In the genomic region with DNA sequence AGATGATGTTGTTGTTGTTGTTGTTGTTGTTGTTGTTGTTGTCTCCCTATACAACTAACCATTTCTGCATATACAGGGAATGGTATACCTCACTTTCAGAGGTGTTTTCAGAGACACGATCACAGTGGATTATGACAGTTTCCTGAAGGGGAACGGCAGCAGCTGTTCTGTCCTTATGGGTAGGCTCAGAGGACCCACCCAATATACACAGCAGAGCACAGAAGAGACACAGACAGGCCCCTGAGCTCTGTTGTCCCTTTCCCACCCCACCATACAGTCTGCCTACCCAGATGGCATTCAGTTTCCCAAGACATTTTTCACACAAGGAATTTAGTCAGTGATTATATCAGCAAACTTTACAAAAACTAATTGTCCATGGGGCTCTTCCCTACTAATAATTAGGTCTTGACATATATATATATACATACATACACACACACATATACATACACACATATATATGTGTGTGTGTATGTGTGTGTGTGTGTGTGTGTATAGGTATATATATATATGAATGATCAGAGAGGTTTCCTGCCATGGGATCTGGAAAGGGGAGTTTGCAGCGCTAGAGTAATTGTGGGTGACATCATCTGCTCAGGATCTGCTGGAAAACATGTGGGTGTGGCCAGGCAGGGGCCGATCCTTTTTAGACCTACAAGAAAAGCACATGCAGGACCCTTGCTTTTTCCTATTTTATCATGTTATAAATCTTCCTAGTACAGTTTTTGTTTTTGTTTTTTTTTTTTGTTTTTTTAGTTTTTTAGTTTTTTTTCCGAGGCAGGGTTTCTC, we compare ENCODE assay signal across 18 mouse cellular contexts. TPM values are rescaled to one million over a fixed set of nuclear protein-coding genes. Genes with fewer than 3 reads are reported as not detected.
A peak's percentile ranks its signal among the peaks of the same experiment; 100 is the strongest.
DNase-seq lines count a peak whose midpoint lies in the region; ATAC-seq and TF ChIP-seq lines count a peak whose summit lies in the region.
"Had no signal": no experiment of that assay in that cellular context is flagged by ENCODE, and none has a peak within 500 bp of the region (broad histone marks: within the 10 kb centered on the region; RNA-seq: fewer than 3 reads in every experiment).

No protein-coding gene starts in this region.

- no peak for TF ChIP-seq CTCF in liver, postnatal 0 days (IDR thresholded peaks at IDR 0.05; ENCODE audit: low read depth)

- peaks cover 12% of the 10 kb centered on the region; the same call in 1 of the 2 replicates for H3K4me1 ChIP-seq in liver, postnatal 0 days (ENCODE audit: insufficient read depth)
- H3K4me1 ChIP-seq: forebrain, embryonic 10.5 days; intestine, embryonic 15.5 days; limb, embryonic 12.5 days; midbrain, embryonic 13.5 days had no signal

- peak; percentile 94 for DNase-seq in heart, adult 11 months
- no peak for DNase-seq in heart, postnatal 14 days
- peak; percentile 38 for DNase-seq in liver
- no peak for DNase-seq in liver, postnatal 0 days
- DNase-seq in heart, postnatal 4 days: peak; percentile 27
- peak; percentile 53 for DNase-seq in thymus, postnatal 14 days
- DNase-seq in cerebellum, adult 9-11 months: no peak
- no peak for DNase-seq in cerebellum, postnatal 14 days
- DNase-seq: cerebellum, adult 11 months; gastrocnemius, postnatal 36 days; kidney, postnatal 36 days had no signal

- no peaks in the 10 kb centered on the region for H3K9me3 ChIP-seq in liver, postnatal 0 days (ENCODE audit: low read length)
- H3K9me3 ChIP-seq: embryonic facial prominence, embryonic 13.5 days; forebrain, embryonic 10.5 days; G1E; intestine, embryonic 15.5 days; limb, embryonic 12.5 days; midbrain, embryonic 13.5 days; stomach, embryonic 15.5 days had no signal

- no peaks in the 10 kb centered on the region for H3K27me3 ChIP-seq in liver, postnatal 0 days (ENCODE audit: insufficient read depth, low read length)
- H3K27me3 ChIP-seq: embryonic facial prominence, embryonic 13.5 days; intestine, embryonic 15.5 days; limb, embryonic 12.5 days; midbrain, embryonic 13.5 days; stomach, embryonic 15.5 days had no signal

- no peak overlapping the region for H3K27ac ChIP-seq in liver, postnatal 0 days (ENCODE audit: low read depth)
- H3K27ac ChIP-seq: embryonic facial prominence, embryonic 13.5 days; forebrain, embryonic 10.5 days; intestine, embryonic 15.5 days; limb, embryonic 12.5 days; midbrain, embryonic 13.5 days had no signal

- H3K9ac ChIP-seq in liver, postnatal 0 days (replicated peaks): no peak overlapping the region
- H3K9ac ChIP-seq: embryonic facial prominence, embryonic 13.5 days; intestine, embryonic 15.5 days; limb, embryonic 12.5 days; midbrain, embryonic 13.5 days; stomach, embryonic 15.5 days had no signal

- H3K36me3 ChIP-seq in liver, postnatal 0 days (replicated peaks; ENCODE audit: insufficient read depth, low read length): no peaks in the 10 kb centered on the region
- H3K36me3 ChIP-seq: embryonic facial prominence, embryonic 13.5 days; forebrain, embryonic 10.5 days; intestine, embryonic 15.5 days; limb, embryonic 12.5 days; midbrain, embryonic 13.5 days; stomach, embryonic 15.5 days had no signal

- TF ChIP-seq EP300 in liver, postnatal 0 days (IDR thresholded peaks at IDR 0.05; ENCODE audit: low read depth): no peak

- WGBS in liver, postnatal 0 days (ENCODE audit: insufficient replicate concordance): 43% methylated on average over 5 of the region's 5 CpGs

- intact Hi-C loops in heart, postnatal 14 days (cut with DNase I): no loop called here

- H3K4me3 ChIP-seq in liver, postnatal 0 days (ENCODE audit: low read depth, low read length): no peak overlapping the region
- H3K4me3 ChIP-seq: embryonic facial prominence, embryonic 13.5 days; forebrain, embryonic 10.5 days; intestine, embryonic 15.5 days; limb, embryonic 12.5 days; midbrain, embryonic 13.5 days; stomach, embryonic 15.5 days had no signal

- no peak overlapping the region for H3K4me2 ChIP-seq in liver, postnatal 0 days (ENCODE audit: low read depth, low read length)
- H3K4me2 ChIP-seq: embryonic facial prominence, embryonic 13.5 days; intestine, embryonic 15.5 days; limb, embryonic 12.5 days; midbrain, embryonic 13.5 days; stomach, embryonic 15.5 days had no signal

- ATAC-seq in liver, postnatal 0 days: no peak
- ATAC-seq: intestine, embryonic 15.5 days; midbrain, embryonic 13.5 days had no signal

RNA-seq across cellular contexts. Expression of a gene that starts 26.8 kb away (rescaled TPM):
- 10 to 100 TPM in 1 of 2 experiments, 1 to 10 TPM in 1; 8.8 to 10.6 TPM for total RNA-seq in heart, postnatal 14 days (2021)
- 1.1 and 1.4 TPM in 2 replicates for polyA plus RNA-seq in liver, postnatal 0 days (2015; fragmentation: Nextera tagmentation; extraction: Ambion mirVana)
- total RNA-seq in heart, postnatal 4 days (2021): 10 to 100 TPM; 20.6 to 21.3 TPM

Comparison
In these comparisons a context has a peak if more than half of its experiments do, and no peak if none do; other contexts are left out.
1. DNase-seq: peak in heart, adult 11 months (single experiment), liver (single experiment), heart, postnatal 4 days (single experiment) and thymus, postnatal 14 days (single experiment); none in heart, postnatal 14 days (0 of 2), liver, postnatal 0 days (single experiment), cerebellum, adult 9-11 months (single experiment) and cerebellum, postnatal 14 days (0 of 2).